Mouse (Mus musculus): ENCODE results near the gene Prune1. TPM values are rescaled to one million over a fixed set of nuclear protein-coding genes. Genes with fewer than 3 reads are reported as not detected.

Gene Prune1
- total and polyA plus RNA-seq, 2 experiments from 2014 or later: 59.0 to 60.4 TPM

- Histone ChIP-seq H3K4me1 (ENCODE audit: insufficient read depth) (peaks cover 18% of the 10 kb centered on the region), H3K4me2 (ENCODE audit: low read depth) (peak overlapping the region; percentile 89), H3K9ac (peak overlapping the region; percentile 87), H3K4me3 (ENCODE audit: low read depth, low read length) (peak overlapping the region; percentile 84), H3K36me3 (ENCODE audit: insufficient read depth) (peaks cover 43% of the 10 kb centered on the region), H3K27ac (ENCODE audit: low read depth, low read length) (peak overlapping the region; percentile 98), H3K27me3 (ENCODE audit: insufficient read depth, low read length) (no peaks in the 10 kb centered on the region), H3K9me3 (ENCODE audit: low read length) (no peaks in the 10 kb centered on the region)
- WGBS: 27% methylated on average over 8 of the region's 8 CpGs
- no peak for TF ChIP-seq CTCF (IDR thresholded peaks at IDR 0.05; ENCODE audit: low read depth)
- DNase-seq: no peak
- ATAC-seq: no peak
Measured at GRCm38 (mm10) chr3:95230495-95231297, 51.2 kb downstream of the Prune1 start.

GRCm38 (mm10) chr3:95229781-95230494 lies 51.9 kb downstream of the Prune1 start:
- DNase-seq (peak; percentile 56), ATAC-seq (peak; percentile 3; the same call in 1 of the 2 replicates)
- Histone ChIP-seq H3K9me3 (ENCODE audit: low read length) (no peaks in the 10 kb centered on the region), H3K4me2 (ENCODE audit: low read depth) (peak overlapping the region; percentile 89), H3K27me3 (ENCODE audit: insufficient read depth, low read length) (no peaks in the 10 kb centered on the region), H3K36me3 (ENCODE audit: insufficient read depth) (peaks cover 39% of the 10 kb centered on the region), H3K27ac (ENCODE audit: low read depth, low read length) (peak overlapping the region; percentile 98), H3K4me3 (ENCODE audit: low read depth, low read length) (peak overlapping the region; percentile 84), H3K9ac (peak overlapping the region; percentile 87), H3K4me1 (ENCODE audit: insufficient read depth) (peaks cover 22% of the 10 kb centered on the region)
- 4% methylated on average over 13 of the region's 13 CpGs for WGBS
- TF ChIP-seq CTCF (IDR thresholded peaks at IDR 0.05; ENCODE audit: low read depth): no peak

DNA sequence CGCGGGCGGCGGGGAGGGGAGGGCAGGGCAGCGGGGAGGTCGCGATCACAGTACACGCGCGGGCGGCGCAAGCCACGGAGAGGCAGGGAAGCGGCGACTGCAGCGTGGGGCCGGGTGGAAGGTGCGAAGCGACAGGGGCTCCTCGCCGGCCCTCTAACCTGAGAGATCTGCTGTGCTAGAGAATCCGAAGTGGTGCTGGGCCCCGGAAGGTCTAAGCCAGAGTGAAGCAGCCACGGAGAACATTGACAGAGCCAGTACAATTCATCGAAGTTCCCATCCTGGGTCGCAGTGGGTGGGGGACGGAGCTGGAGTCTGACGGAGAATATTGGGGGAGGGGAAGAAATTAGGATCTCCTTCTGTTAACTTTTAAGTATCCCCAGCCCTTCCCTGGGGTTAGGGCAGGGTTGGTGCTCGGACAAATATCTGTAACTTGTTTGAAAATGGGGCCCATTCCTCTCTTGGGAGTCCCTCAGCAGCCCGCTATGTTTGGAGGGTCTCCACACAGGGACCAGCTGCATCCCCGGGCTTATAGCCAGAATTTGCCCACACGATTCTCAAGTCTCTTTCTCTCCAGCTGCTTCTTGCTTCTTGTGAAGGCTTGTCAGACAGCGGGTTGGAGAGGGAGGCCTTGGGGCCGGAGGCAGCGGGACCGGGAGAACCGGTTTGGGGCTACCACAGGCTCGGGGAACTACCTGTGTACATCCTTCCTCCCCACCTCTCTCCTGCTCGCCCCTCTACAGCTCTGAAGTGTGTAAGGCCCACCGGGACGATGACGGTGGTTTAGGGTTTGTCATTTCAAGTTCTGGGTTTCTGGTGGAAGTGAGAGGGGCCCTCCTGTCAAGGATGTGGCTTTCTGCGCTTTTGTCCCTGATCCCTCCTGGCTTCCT lies 52.7 kb downstream of the Prune1 start:
- DNase-seq (peak; percentile 78), ATAC-seq (peak; percentile 8; the same call in 1 of the 2 replicates)
- peak overlapping the region; percentile 98 for H3K27ac ChIP-seq (ENCODE audit: low read depth, low read length)
- peaks cover 35% of the 10 kb centered on the region for H3K36me3 ChIP-seq (ENCODE audit: insufficient read depth)
- WGBS: 1% methylated on average over 43 of the region's 43 CpGs
- H3K4me3 ChIP-seq (ENCODE audit: low read depth, low read length): peak overlapping the region; percentile 84
- no peak for TF ChIP-seq CTCF (IDR thresholded peaks at IDR 0.05; ENCODE audit: low read depth)
- H3K27me3 ChIP-seq (ENCODE audit: insufficient read depth, low read length): no peaks in the 10 kb centered on the region
- H3K4me1 ChIP-seq (ENCODE audit: insufficient read depth): peaks cover 25% of the 10 kb centered on the region
- no peaks in the 10 kb centered on the region for H3K9me3 ChIP-seq (ENCODE audit: low read length)
- H3K4me2 ChIP-seq (ENCODE audit: low read depth): peak overlapping the region; percentile 89
- peak overlapping the region; percentile 87 for H3K9ac ChIP-seq

DNA sequence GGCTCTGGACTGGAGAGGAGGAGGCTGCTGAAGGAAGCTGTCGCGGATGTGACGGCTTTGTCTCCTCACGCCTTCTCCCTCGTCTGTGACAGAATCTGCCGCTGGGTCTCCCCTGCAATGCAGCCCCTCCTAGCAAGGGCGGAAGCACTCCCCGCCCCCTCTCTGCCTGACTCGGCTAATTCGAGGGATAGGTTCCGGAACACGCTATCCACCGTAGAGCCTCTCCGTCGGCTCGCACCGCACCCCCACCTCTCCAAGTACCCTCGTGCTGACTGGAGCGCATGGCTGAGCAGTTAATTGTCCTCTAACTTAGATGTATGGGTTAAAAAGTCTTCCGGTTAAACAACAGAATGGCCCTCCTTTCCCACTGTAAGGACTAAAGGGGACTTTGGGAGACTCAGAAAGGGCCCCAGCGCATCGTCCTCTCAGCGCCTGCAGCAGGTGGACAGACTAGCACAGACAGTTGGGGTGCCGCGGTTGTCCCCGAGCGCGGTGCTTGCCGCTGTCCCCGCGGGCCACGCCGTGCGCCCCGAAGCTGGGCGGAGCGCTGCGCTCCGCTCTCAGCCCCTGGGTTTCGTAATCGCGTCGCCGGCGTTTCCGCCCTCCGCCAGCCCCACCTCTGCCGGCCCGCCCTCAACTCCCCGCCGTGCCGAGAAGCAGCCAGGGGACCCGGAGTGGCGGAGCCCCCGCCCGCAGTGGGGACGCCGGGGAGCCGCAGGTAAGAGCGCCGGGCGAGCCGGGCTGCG lies 53.6 kb downstream of the Prune1 start, which contains the start of gene Cdc42se1:
Gene Cdc42se1, plus strand, starts transcription at position 585 of the 746 bp plus-strand sequence.
- H3K27me3 ChIP-seq (ENCODE audit: insufficient read depth, low read length): no peaks in the 10 kb centered on the region
- H3K4me3 ChIP-seq (ENCODE audit: low read depth, low read length): peak within 1 kb of the TSS; percentile 84
- peak within 1 kb of the TSS; percentile 87 for H3K9ac ChIP-seq
- H3K4me2 ChIP-seq (ENCODE audit: low read depth): peak within 1 kb of the TSS; percentile 89
- H3K27ac ChIP-seq (ENCODE audit: low read depth, low read length): peak within 1 kb of the TSS; percentile 98
- H3K9me3 ChIP-seq (ENCODE audit: low read length): no peaks in the 10 kb centered on the region
- ATAC-seq (peak; percentile 93), DNase-seq (peak; percentile 96)
- WGBS: 1% methylated on average over 64 of the region's 64 CpGs
- no peak; the same call in 1 of the 2 replicates for TF ChIP-seq CTCF (IDR thresholded peaks at IDR 0.05; ENCODE audit: low read depth)
- H3K4me1 ChIP-seq (ENCODE audit: insufficient read depth): peaks cover 26% of the 10 kb centered on the region
- peaks cover 34% of the 10 kb centered on the region for H3K36me3 ChIP-seq (ENCODE audit: insufficient read depth)

DNA sequence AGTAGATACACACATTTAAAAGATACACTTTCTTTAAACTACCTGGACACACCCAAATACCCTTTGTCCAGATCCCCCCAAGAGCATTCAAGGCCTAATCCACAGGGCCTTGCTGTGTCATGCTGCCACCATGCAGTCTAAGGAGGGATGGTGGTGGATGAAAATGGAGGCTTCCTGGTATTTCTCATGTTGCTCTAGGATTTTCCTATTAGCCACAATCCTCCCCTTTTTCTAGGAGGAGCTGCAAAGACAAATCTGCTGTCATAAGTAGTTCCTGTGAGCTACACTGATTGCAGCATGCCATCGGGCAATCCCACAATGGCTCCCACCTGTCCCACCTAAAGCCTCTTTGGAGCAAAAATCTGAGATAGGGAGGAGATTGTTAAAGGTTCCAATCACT lies 54.7 kb downstream of the Prune1 start:
- H3K27me3 ChIP-seq (ENCODE audit: insufficient read depth, low read length): no peaks in the 10 kb centered on the region
- no peak; the same call in 1 of the 2 replicates for ATAC-seq
- peak; percentile 68 for DNase-seq
- peaks cover 26% of the 10 kb centered on the region for H3K4me1 ChIP-seq (ENCODE audit: insufficient read depth)
- H3K9ac ChIP-seq: peak overlapping the region; percentile 87
- H3K27ac ChIP-seq (ENCODE audit: low read depth, low read length): peak overlapping the region; percentile 98
- H3K36me3 ChIP-seq (ENCODE audit: insufficient read depth): peaks cover 25% of the 10 kb centered on the region
- H3K4me3 ChIP-seq (ENCODE audit: low read depth, low read length): peak overlapping the region; percentile 84
- peak overlapping the region; percentile 89 for H3K4me2 ChIP-seq (ENCODE audit: low read depth)
- no peak for TF ChIP-seq CTCF (IDR thresholded peaks at IDR 0.05; ENCODE audit: low read depth)
- no peaks in the 10 kb centered on the region for H3K9me3 ChIP-seq (ENCODE audit: low read length)
- WGBS: 3% methylated on average over 1 of the region's 1 CpGs

DNA sequence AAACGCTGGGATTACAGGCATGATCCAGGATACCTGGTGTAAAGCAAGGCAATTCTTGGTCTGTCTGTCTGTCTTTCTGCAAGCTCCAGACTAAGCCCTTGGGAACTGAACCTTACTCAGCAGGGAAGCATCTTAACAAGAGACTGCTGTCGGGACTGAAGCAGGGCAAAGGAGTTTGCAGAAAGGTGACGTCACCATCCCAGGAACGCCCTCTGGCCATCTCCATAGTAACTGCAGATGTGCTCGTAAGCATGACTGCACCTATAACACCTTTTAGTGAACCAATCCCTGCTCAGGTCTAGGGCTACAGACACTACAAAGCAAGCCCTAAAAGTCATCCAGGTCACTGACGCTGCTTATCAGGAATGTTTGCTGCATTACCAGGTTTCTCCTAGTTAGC lies 57.6 kb downstream of the Prune1 start:
- peaks cover 38% of the 10 kb centered on the region for H3K36me3 ChIP-seq (ENCODE audit: insufficient read depth)
- no peaks in the 10 kb centered on the region for H3K27me3 ChIP-seq (ENCODE audit: insufficient read depth, low read length)
- H3K4me2 ChIP-seq (ENCODE audit: low read depth): peak overlapping the region; percentile 33; the same call in 1 of the 2 replicates
- WGBS: 8% methylated on average over 6 of the region's 6 CpGs
- H3K9ac ChIP-seq: no peak overlapping the region
- DNase-seq (no peak), ATAC-seq (no peak)
- 0 out of 2 replicates have a peak overlapping the region, but pooled peaks have one; percentile 5 for H3K4me3 ChIP-seq (ENCODE audit: low read depth, low read length)
- H3K4me1 ChIP-seq (ENCODE audit: insufficient read depth): peaks cover 16% of the 10 kb centered on the region
- H3K9me3 ChIP-seq (ENCODE audit: low read length): no peaks in the 10 kb centered on the region
- no peak overlapping the region for H3K27ac ChIP-seq (ENCODE audit: low read depth, low read length)
- TF ChIP-seq CTCF (IDR thresholded peaks at IDR 0.05; ENCODE audit: low read depth): no peak

Measured in forebrain, postnatal 0 days (tissue).